Mouse (Mus musculus): ENCODE results near the gene Pip5k1c.

DNA sequence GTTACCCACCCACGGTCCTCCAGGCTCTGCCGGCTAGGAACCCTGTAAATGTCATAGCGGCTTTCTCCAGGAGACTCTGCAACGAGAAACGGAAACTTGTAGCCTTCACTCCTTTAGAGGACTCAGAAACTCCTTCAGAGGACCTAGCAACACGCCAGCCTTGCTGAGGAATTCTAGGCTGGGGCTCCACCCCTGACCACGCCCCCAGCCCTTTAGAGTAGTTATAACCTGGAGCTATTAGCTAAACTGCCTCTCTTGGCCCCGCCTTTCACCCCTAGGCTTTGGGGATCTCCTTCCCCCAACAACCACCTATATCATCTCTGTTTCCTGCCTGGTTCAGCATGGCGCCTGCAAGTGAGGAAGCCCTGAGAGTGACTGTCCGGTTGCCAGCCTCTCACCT lies 13.3 kb upstream of the Pip5k1c start:
- TF ChIP-seq CTCF (conservative IDR thresholded peaks at IDR 0.05; ENCODE audit: insufficient read depth, insufficient read length, low read depth, low read length) (no peak), POLR2A (IDR thresholded peaks at IDR 0.05; ENCODE audit: low read depth, low read length) (no peak)
